Mouse (Mus musculus): ENCODE measurements around the gene Trim14.
"Not testable (repeated sequence)": the region's sequence is repeated elsewhere in the genome, so short reads cannot be mapped to it uniquely, and the experiment has no call there.

GRCm38 (mm10) chr4:46582024-46582423, 46.1 kb upstream of the Trim14 start:
- TF ChIP-seq POLR2A (IDR thresholded peaks at IDR 0.05; ENCODE audit: insufficient read length, low read depth); TCF12 (IDR thresholded peaks at IDR 0.05; ENCODE audit: insufficient read depth, poor library complexity, severe bottlenecking); MAX (IDR thresholded peaks at IDR 0.05; ENCODE audit: low read depth); USF1 (IDR thresholded peaks at IDR 0.05; ENCODE audit: low read depth); REST (IDR thresholded peaks at IDR 0.05; ENCODE audit: insufficient read depth, insufficient read length); CEBPB (IDR thresholded peaks at IDR 0.05; ENCODE audit: insufficient read depth, poor library complexity, severe bottlenecking); POLR2AphosphoS2 (IDR thresholded peaks at IDR 0.05; ENCODE audit: insufficient read length, low read depth); SRF (IDR thresholded peaks at IDR 0.05; ENCODE audit: control insufficient read depth, insufficient read length, low read depth); MYOG (IDR thresholded peaks at IDR 0.05; ENCODE audit: control insufficient read depth in 1 of 3, insufficient read depth in 1 of 3, insufficient read length in 2 of 3, low read depth in 2 of 3); E2F4 (IDR thresholded peaks at IDR 0.05; ENCODE audit: insufficient read depth); MYOD1 (IDR thresholded peaks at IDR 0.05; ENCODE audit: control insufficient read depth in 1 of 3, insufficient read length in 2 of 3, low read depth in 2 of 3); TCF3 (IDR thresholded peaks at IDR 0.05; ENCODE audit: insufficient read length, low read depth): not testable (repeated sequence)
